Mouse (Mus musculus): ENCODE measurements around the gene Nipa1.
"Not testable (repeated sequence)": the region's sequence is repeated elsewhere in the genome, so short reads cannot be mapped to it uniquely, and the experiment has no call there.

Gene Nipa1

GRCm38 (mm10) chr7:56019930-56020253 is at the start of gene Nipa1:
Gene Nipa1 (minus strand): TSS chr7:56019954.
- DNase-seq (ENCODE audit: low spot score in 2 of 2) = no peak

GRCm38 (mm10) chr7:56066634-56067033 is 46.9 kb upstream of the Nipa1 start:
- no peak for DNase-seq (ENCODE audit: low spot score in 2 of 2)

- no peak for DNase-seq (ENCODE audit: low spot score in 2 of 2)
These were observed 46.4 kb upstream of the Nipa1 start for GRCm38 (mm10) chr7:56066136-56066535.

GRCm38 (mm10) chr7:56064876-56065275 is 45.1 kb upstream of the Nipa1 start:
- DNase-seq (ENCODE audit: low spot score in 2 of 2) = no peak

- no peak for DNase-seq (ENCODE audit: low spot score in 2 of 2)
These were observed 35.6 kb upstream of the Nipa1 start for GRCm38 (mm10) chr7:56055338-56055737.

- no peak for DNase-seq (ENCODE audit: low spot score in 2 of 2)
These were observed 33.2 kb upstream of the Nipa1 start for GRCm38 (mm10) chr7:56052996-56053395.

- peak; percentile 46 to 49 for DNase-seq (ENCODE audit: low spot score in 2 of 2)
These were observed 30.7 kb upstream of the Nipa1 start for GRCm38 (mm10) chr7:56050487-56050911.

- DNase-seq (ENCODE audit: low spot score in 2 of 2) = peak; percentile 100
These were observed 30.1 kb upstream of the Nipa1 start, which contains the start of gene Herc2 for GRCm38 (mm10) chr7:56049831-56050321. Gene Herc2 (plus strand): TSS chr7:56050196.

- DNase-seq (ENCODE audit: low spot score in 2 of 2) = no peak
These were observed 27.4 kb upstream of the Nipa1 start for GRCm38 (mm10) chr7:56047178-56047577.

GRCm38 (mm10) chr7:56044267-56044629 is 24.5 kb upstream of the Nipa1 start:
- no peak for DNase-seq (ENCODE audit: low spot score in 2 of 2)

- DNase-seq (ENCODE audit: low spot score in 2 of 2) = no peak
These were observed 24.0 kb upstream of the Nipa1 start for GRCm38 (mm10) chr7:56043577-56044266.

- DNase-seq (ENCODE audit: low spot score in 2 of 2) = peak; percentile 70 to 85
These were observed 22.6 kb upstream of the Nipa1 start for GRCm38 (mm10) chr7:56042353-56042752.

- no peak for DNase-seq (ENCODE audit: low spot score in 2 of 2)
These were observed 3.8 kb upstream of the Nipa1 start for GRCm38 (mm10) chr7:56023586-56023985.

- DNase-seq (ENCODE audit: low spot score in 2 of 2) = peak; percentile 71 to 81
These were observed 503 bp downstream of the Nipa1 start for GRCm38 (mm10) chr7:56018972-56019929.

GRCm38 (mm10) chr7:56018446-56018971 is 1.2 kb downstream of the Nipa1 start:
- DNase-seq (ENCODE audit: low spot score in 2 of 2) = no peak

GRCm38 (mm10) chr7:56017761-56018160 is 2.0 kb downstream of the Nipa1 start:
- DNase-seq (ENCODE audit: low spot score in 2 of 2) = no peak

GRCm38 (mm10) chr7:56015837-56016236 is 3.9 kb downstream of the Nipa1 start:
- DNase-seq (ENCODE audit: low spot score in 2 of 2) = no peak

GRCm38 (mm10) chr7:56015172-56015571 is 4.6 kb downstream of the Nipa1 start:
- no peak for DNase-seq (ENCODE audit: low spot score in 2 of 2)

- not testable (repeated sequence) for DNase-seq (ENCODE audit: low spot score in 2 of 2)
These were observed 5.6 kb downstream of the Nipa1 start for GRCm38 (mm10) chr7:56014002-56014702.

- DNase-seq (ENCODE audit: low spot score in 2 of 2) = no peak
These were observed 6.3 kb downstream of the Nipa1 start for GRCm38 (mm10) chr7:56013261-56014001.

- DNase-seq (ENCODE audit: low spot score in 2 of 2) = peak in 1 of 2 experiments; percentile 26
These were observed 8.8 kb downstream of the Nipa1 start for GRCm38 (mm10) chr7:56011018-56011333.

All from right cerebral cortex, postnatal 10 days (tissue).